8 mouse cellular contexts compared by ENCODE assay signal in the genomic region with DNA sequence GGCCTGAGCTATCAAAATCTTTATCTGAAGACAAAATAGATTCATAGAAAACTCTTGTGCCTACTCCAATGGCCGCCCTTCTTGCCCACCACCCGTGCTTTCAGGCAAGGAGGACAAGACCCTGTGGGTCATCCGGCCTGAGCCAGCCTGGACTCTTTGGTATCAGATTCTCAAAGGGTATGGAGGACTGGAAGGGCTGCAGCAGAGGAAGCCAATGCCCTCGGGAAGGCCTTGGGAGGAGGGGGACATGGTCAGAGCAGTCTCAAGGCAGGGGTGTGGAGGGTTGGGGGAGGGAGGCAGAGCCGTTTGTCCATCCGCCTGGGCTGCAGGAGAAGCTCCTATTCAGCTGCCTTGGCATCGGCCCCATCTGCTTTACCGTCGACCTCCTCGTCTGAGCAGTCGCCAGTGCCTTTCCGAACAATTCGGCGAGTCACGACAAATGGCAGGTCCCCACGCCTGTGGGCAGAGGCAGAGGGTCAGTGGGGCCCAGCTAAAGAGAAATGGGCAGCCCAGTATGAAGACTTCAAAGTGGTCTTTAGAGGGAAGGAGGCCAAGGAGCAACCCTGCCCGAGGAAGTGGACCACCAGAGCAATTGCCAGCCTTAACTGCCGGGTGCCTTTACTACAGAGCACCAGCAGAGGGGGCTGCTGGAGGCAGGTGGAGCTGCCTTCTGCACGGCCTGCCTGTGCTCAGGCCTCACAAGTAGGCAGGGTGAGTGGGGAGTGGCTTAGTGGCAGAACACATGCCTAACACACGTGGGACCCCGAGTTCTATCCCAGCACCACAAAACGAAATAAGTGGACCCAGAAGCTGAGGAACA. TPM values are rescaled to one million over a fixed set of nuclear protein-coding genes. Genes with fewer than 3 reads are reported as not detected.
DNase-seq lines count a peak whose midpoint lies in the region; ATAC-seq and TF ChIP-seq lines count a peak whose summit lies in the region.

No protein-coding gene starts in this region.

- H3K27me3 ChIP-seq in hindbrain, embryonic 14.5 days (ENCODE audit: control insufficient read depth, insufficient read depth, low read length), result no peaks in the 10 kb centered on the region
- no peaks in the 10 kb centered on the region for H3K27me3 ChIP-seq in hindbrain, embryonic 16.5 days (replicated peaks; ENCODE audit: control insufficient read depth, insufficient read depth, low read length)
- H3K27me3 ChIP-seq in lung, postnatal 0 days (replicated peaks; ENCODE audit: insufficient read depth, low read length), result no peaks in the 10 kb centered on the region

- H3K36me3 ChIP-seq in hindbrain, embryonic 14.5 days (replicated peaks; ENCODE audit: control insufficient read depth, insufficient read depth), result peaks cover 66% of the 10 kb centered on the region
- H3K36me3 ChIP-seq in hindbrain, embryonic 16.5 days (ENCODE audit: control insufficient read depth, insufficient read depth, low read length), result peaks cover 25% of the 10 kb centered on the region
- H3K36me3 ChIP-seq in lung, postnatal 0 days (ENCODE audit: insufficient read depth, low read length), result peaks cover 56% of the 10 kb centered on the region

- peak; percentile 47 for DNase-seq in hindbrain, embryonic 14.5 days (ENCODE audit: low spot score)
- DNase-seq in CD8-positive naive resting alpha-beta T cell, adult 2 months (ENCODE audit: low read depth in 2 of 2, low spot score in 2 of 2), result peak; percentile 55 to 64
- DNase-seq in adrenal gland, adult 8-10 months, result peak; percentile 58
- DNase-seq in lung, postnatal 0 days (ENCODE audit: low spot score), result peak; percentile 60
- DNase-seq in thymus, postnatal 25 days, result peak; percentile 57
- DNase-seq in right cerebral cortex, adult 18-20 months, result no peak

- no peak overlapping the region for H3K9ac ChIP-seq in hindbrain, embryonic 14.5 days
- no peak overlapping the region for H3K9ac ChIP-seq in hindbrain, embryonic 16.5 days (ENCODE audit: low read depth, low read length)
- no peak overlapping the region for H3K9ac ChIP-seq in lung, postnatal 0 days (replicated peaks; ENCODE audit: low read depth)

- no peaks in the 10 kb centered on the region for H3K4me1 ChIP-seq in hindbrain, embryonic 14.5 days (replicated peaks; ENCODE audit: control insufficient read depth, insufficient read depth, low read length)
- H3K4me1 ChIP-seq in hindbrain, embryonic 16.5 days (ENCODE audit: control insufficient read depth, insufficient read depth, low read depth, low read length), result no peaks in the 10 kb centered on the region
- H3K4me1 ChIP-seq in lung, postnatal 0 days (ENCODE audit: insufficient read depth, low read depth, low read length), result no peaks in the 10 kb centered on the region; the same call in 1 of the 2 replicates

- 78% methylated on average over 22 of the region's 22 CpGs for WGBS in hindbrain, embryonic 14.5 days
- WGBS in hindbrain, embryonic 16.5 days, result 73% methylated on average over 22 of the region's 22 CpGs
- 77% methylated on average over 22 of the region's 22 CpGs for WGBS in lung, postnatal 0 days

- no peaks in the 10 kb centered on the region for H3K9me3 ChIP-seq in hindbrain, embryonic 14.5 days (ENCODE audit: control insufficient read depth, low read length)
- no peaks in the 10 kb centered on the region for H3K9me3 ChIP-seq in hindbrain, embryonic 16.5 days (ENCODE audit: control insufficient read depth, low read length)
- no peaks in the 10 kb centered on the region for H3K9me3 ChIP-seq in lung, postnatal 0 days (ENCODE audit: low read length)

- peak; percentile 75 for TF ChIP-seq CTCF in lung, postnatal 0 days (IDR thresholded peaks at IDR 0.05)

- H3K4me3 ChIP-seq in hindbrain, embryonic 14.5 days (replicated peaks; ENCODE audit: low read length), result no peak overlapping the region
- no peak overlapping the region for H3K4me3 ChIP-seq in hindbrain, embryonic 16.5 days (ENCODE audit: low read length)
- H3K4me3 ChIP-seq in lung, postnatal 0 days (ENCODE audit: low read depth, low read length), result no peak overlapping the region

- no peak for ATAC-seq in hindbrain, embryonic 14.5 days (ENCODE audit: low FRiP score)
- no peak for ATAC-seq in hindbrain, embryonic 16.5 days
- ATAC-seq in granulocyte monocyte progenitor cell, adult 5-6 weeks (replicated peaks; ENCODE audit: poor library complexity, severe bottlenecking), result peak; percentile 70; the same call in 1 of the 2 replicates
- ATAC-seq in lung, postnatal 0 days, result no peak; the same call in 1 of the 2 replicates

- TF ChIP-seq EP300 in lung, postnatal 0 days (IDR thresholded peaks at IDR 0.05), result no peak

- no peak overlapping the region for H3K27ac ChIP-seq in hindbrain, embryonic 14.5 days
- H3K27ac ChIP-seq in hindbrain, embryonic 16.5 days (ENCODE audit: low read depth, low read length), result no peak overlapping the region
- no peak overlapping the region for H3K27ac ChIP-seq in lung, postnatal 0 days (ENCODE audit: low read length)

- H3K4me2 ChIP-seq in hindbrain, embryonic 14.5 days (replicated peaks), result no peak overlapping the region
- H3K4me2 ChIP-seq in hindbrain, embryonic 16.5 days (ENCODE audit: low read length), result no peak overlapping the region
- no peak overlapping the region for H3K4me2 ChIP-seq in lung, postnatal 0 days (replicated peaks; ENCODE audit: low read depth, low read length)

RNA-seq across cellular contexts. Expression of gene Apol8, which starts 5.0 kb away (rescaled TPM):
- polyA plus RNA-seq in hindbrain, embryonic 14.5 days (2014; fragmentation: Nextera tagmentation; extraction: Ambion mirVana), result not detected in 2 replicates
- 0.14 and 0.35 TPM in 2 replicates for polyA plus RNA-seq in hindbrain, embryonic 16.5 days (2015; fragmentation: Nextera tagmentation; extraction: Ambion mirVana)
- total RNA-seq in adrenal gland, adult 8-10 months (2022), result under 1 TPM; 0.14 to 0.43 (median 0.15) TPM
- not detected in 2 replicates for total RNA-seq in granulocyte monocyte progenitor cell, adult 5-6 weeks (2014; fragmentation: Nextera tagmentation)
- 0.04 TPM in 1 of 2 replicates, not detected in the other for total RNA-seq in granulocyte monocyte progenitor cell, adult 5-6 weeks (2017)
- 0.06 and 0.26 TPM in 2 replicates for polyA plus RNA-seq in lung, postnatal 0 days (2015; fragmentation: Nextera tagmentation; extraction: Ambion mirVana)

RNA-seq across cellular contexts. Expression of gene Apol9b, which starts 32.9 kb away (rescaled TPM):
- polyA plus RNA-seq in hindbrain, embryonic 14.5 days (2014; fragmentation: Nextera tagmentation; extraction: Ambion mirVana), result 0.19 TPM in 1 of 2 replicates, not detected in the other
- polyA plus RNA-seq in hindbrain, embryonic 16.5 days (2015; fragmentation: Nextera tagmentation; extraction: Ambion mirVana), result 0.13 and 0.44 TPM in 2 replicates
- 1 to 10 TPM in 2 of 4 experiments, under 1 TPM in 2; 0.35 to 1.7 (median 0.78) TPM for total RNA-seq in adrenal gland, adult 8-10 months (2022)
- total RNA-seq in granulocyte monocyte progenitor cell, adult 5-6 weeks (2014; fragmentation: Nextera tagmentation), result not detected in 2 replicates
- total RNA-seq in granulocyte monocyte progenitor cell, adult 5-6 weeks (2017), result not detected in 2 replicates
- 0.14 and 0.31 TPM in 2 replicates for polyA plus RNA-seq in lung, postnatal 0 days (2015; fragmentation: Nextera tagmentation; extraction: Ambion mirVana)
